Mouse (Mus musculus) induced T-regulatory cell, adult 2 months (primary cell): Measurements from ENCODE around the gene Zfp472.

Source experiments
- DNase-seq: peaks from one replicate; pipeline ENCODE4 v3.0.0-alpha.2; 2012; ENCODE audit warnings: low read depth

Zfp472 gene

DNA sequence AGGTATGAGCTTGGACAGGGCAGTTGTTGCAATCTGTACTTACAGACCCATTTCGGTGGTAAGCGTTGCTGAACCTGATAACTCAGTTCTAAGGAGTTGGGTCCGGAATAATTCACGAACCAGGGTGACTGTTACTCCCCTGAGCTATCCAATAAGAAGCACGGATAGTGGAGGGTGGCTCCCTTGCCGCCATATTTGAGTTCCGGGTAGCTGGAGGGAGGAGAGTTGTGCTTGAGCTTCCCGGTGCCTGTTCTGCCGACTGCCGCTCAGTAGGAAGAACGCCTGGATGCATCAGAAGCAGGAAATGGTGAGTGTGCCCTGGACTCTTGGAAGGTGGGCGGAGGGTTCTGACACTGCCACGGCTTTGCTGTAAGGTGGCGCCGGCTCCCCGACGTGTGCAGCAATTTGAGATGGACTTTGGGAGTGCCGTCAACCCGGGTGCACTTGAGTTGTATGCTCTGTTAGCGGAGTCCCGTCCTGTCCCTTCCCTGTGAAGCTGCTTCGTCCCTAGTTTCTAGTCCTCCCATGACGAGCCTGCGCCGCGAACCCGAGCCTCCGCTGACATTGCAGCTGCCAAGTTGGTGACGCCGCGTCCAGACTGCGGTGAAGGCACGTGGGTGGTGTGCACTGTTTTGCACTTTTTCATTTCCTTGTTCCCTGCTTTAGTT lies at the start of gene Zfp472:
Gene Zfp472, plus strand, starts transcription at position 192 of the 668 bp plus-strand sequence.
- DNase-seq, result peak; percentile 98

DNA sequence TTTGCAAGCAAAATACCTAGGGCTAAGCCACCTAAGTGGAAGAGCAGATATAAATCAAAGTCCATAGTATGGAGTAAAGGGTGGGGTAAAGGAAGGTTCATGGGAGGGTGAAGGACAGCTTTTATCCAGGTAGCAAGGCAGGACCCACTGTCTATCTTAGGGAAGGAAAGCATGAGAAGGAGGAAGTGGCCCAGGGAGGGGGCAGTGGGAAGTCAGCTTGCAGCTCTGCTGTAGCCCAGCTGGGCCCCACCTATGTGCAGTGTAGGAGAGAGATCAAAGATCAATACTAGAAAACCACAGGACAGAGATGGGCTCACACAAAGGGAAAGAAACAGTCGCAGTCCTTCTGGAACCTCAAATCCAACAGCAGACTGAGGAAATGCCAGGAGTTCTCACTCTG lies 49.5 kb upstream of the Zfp472 start:
- DNase-seq, result no peak

DNA sequence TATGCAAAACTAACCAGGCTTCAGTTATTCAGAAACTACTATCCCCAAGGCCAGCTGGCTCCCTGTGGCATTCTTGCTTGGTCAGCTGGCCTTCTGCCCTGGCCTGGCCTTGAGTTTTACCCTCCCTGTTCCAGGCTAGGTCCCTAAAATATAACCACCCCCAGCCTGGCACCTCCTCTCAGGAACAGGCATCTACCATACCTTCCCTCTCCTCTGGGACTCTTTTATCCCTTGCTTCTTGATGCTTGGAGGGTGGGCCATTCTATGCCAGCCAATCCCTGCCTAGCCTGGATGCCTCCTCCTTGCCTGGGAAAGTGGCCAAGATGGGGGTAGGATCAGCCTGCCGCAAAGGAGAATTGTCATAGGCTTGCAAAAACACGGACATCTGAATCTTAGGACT lies 48.5 kb upstream of the Zfp472 start, which contains the start of gene Cyp4f14:
Gene Cyp4f14, minus strand, starts transcription at position 212 of the 400 bp plus-strand sequence.
- no peak for DNase-seq

DNA sequence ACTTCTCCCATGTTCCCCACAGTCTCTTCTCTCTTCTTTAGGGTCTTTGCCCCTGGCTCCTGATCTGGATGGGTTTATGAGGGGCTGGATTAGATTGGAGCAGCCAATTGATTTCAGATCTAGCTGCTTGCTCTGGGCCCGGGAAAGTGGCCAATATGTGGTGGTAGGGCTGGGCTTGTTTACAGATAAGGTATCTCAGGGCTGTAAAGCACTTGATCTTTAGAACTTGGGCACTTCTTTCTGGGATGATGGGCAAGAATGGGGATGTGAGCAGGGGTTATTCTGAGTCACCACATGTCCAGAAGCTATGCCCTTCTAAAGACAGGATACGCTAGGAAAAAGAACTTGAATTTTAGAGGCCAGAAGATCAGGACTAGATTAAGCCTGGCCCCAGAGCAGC lies 46.5 kb upstream of the Zfp472 start:
- no peak for DNase-seq

DNA sequence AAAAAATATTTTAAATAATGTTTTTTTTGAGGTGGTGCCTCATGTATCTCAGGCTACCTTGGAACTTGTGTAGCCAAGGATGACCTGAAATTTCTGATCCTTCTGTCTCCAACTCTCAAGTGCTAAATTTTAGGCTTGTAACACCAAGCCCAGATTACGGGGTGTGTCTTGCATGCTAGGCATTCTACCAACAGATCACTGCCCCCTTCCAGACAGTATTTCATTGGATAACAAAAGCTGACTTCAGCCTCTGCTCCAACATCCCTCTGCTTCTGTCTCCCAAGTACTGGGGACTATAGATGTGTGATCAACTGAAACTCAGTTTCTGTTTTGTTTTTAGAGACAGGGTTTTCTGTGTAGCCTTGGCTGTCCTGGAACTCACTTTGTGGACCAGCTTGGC lies 41.9 kb upstream of the Zfp472 start:
- no peak for DNase-seq

DNA sequence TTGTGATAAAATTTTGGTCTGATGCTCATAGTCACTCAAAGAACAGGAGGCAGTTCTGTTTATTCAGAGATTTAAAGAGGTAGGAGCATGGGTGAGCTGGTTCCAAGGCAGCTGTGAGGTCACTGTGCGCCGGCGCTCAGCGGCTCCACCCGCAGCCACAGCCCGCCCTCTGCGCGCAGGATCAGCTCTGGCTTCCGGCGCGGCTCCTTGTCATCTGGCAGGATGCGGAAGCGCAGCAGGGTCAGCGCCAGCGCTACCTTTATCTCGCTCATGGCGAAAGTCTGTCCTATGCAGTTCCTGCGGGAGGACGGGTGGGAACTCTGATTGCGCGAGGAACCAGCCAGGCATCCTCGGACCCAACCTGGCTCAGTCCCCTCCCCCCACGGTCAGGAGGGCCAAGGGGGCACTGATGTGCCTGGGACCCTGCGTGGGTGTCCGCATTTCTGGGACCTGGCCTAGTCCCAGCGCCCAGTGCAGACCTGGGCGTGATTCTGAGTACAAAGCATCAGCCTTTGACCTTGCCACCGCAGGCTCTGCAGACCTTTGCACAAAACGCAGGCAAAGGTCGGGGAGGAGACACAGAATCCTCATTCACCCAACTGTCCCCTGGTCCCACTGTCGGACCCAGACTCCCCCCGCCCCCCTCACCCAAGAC lies 40.8 kb upstream of the Zfp472 start:
- peak; percentile 85 for DNase-seq

DNA sequence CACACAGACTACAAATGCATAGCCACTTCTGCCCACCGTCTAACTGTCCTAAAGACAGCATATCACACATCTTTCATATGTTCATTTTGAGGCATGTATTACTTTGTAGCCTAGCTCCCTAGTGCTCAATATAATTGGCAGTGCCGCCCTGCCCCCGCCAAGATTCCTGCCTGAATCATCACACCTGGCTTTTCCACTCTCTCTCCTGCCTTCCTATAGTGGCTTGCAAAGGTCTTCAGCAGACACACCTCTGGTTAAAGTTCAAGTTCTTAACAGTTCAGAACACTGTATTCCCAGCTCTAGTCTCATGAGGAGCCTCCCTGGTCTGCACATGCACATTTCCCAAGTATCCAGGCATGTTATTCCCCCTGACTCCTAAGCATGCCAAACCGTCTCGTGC lies 37.8 kb upstream of the Zfp472 start:
- DNase-seq, result no peak

DNA sequence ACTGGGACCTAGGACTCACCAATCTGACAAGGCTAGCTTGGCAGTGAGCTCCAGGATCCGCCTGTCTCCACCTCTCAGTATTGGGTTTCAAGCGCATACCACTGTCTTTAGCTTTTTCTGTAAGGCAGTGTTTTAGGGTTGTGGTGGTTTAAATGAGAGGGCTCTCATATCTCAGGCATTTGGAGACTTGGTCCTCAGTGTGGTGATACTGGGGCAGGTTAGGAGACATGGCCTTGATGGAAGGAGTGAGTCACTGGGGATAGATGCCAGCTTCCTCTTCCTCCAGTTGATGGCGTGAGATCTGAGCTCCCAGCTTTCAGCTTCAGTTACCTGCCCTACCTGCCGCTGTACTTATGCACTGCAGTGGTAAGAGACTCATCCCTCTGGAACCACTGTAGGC lies 25.8 kb upstream of the Zfp472 start:
- no peak for DNase-seq

DNA sequence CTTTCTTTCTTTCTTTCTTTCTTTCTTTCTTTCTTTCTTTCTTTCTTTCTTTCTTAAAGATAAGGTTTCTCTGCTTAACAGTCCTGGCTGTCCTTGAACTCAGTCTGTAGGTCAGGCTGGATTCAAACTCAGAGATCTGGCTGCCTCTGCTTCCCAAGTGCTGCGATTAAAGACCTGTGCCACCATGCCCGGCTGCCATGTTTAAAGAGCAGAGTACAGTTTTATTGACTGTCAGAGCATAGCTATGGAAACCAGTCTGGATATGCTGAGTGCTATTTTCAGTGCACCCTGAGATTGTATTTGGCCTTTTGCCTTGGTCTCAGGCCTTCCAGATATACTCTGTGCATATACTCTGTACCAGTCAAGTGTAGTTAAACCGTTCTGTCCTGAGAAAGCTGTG lies 22.0 kb upstream of the Zfp472 start:
- DNase-seq, result no peak

DNA sequence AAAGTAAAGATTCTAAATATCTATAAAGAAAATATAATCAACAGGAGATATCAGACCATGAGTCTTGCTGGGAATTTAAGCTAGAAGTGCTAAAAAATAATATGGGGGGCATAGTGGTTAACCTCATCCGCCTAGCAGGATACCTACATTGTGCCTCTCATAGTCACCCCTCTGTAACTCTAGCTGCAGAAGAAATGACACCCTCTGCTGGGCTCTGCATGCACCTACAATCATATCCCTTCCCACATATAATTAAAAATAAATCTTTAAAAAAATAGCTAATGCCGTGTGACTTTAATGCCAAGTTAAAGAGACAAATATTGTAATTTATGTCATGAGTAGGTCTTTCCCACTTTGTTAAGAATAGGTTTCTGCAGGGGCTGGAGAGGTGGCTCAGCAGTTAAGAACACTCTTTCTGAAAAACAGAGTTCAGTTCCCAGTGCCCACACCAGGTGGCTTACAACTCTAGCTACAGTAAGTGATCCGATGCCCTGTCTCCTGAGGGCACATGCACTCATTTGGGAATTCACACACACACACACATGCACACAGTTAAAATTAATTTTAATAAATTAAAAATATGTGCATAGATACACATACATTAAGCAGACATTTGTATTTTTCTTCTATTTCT lies 21.1 kb upstream of the Zfp472 start:
- DNase-seq, result peak; percentile 58

DNA sequence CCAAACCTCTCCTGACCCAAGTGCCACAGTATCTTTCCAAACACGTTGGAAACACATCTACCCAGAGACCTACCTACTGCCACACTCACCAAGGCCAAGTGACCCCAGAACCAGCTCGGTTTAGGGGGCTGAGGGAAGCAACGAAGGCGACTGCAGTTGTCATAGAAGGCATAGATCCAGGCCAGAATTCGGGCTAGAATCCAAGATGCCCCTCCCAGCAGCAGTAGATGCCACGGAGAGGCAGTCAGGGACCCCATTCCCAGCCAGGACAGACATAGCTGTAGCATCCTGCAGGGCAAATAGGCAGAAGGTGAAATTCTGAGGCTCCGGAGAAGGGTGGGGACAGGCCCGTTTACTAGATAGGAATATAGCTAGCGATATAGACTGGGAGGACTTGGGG lies 18.9 kb upstream of the Zfp472 start:
- DNase-seq, result no peak

DNA sequence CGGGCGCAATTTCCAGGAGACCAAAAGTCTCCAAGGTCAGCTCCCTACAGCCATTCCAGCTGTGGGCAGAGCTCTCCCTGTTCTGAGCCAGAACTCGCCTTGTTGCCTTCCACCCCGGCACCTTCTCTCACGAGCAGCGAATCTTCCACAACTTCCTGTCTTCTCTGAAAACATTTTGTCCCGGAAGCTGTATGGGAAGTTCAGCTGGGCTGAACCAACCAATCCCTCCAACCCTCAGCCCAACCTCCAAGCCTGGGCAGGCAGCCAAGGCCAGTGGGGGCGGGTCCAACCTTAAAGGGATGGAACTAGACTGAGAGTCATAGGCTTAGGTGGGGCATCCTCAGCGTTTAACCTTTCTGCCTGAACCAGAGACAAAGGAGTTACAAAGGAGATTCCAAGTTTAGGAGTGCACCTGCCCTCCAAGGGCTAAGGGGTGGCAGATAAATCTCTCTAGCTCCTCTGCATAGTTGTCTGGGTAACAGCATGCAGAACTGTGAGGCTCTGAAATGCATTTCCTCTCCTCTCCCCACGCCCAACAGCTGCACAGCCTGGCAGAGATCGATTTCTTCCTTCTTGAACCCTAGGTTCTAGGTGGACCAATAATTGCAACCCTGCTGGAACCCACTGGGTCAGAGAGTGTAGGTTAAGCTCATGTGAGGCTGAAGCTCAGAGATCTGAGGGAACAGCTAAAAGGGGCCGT lies 18.2 kb upstream of the Zfp472 start, which contains the start of gene Cyp4f13:
Gene Cyp4f13, minus strand, starts transcription at position 188 of the 700 bp plus-strand sequence.
- DNase-seq, result peak; percentile 96

DNA sequence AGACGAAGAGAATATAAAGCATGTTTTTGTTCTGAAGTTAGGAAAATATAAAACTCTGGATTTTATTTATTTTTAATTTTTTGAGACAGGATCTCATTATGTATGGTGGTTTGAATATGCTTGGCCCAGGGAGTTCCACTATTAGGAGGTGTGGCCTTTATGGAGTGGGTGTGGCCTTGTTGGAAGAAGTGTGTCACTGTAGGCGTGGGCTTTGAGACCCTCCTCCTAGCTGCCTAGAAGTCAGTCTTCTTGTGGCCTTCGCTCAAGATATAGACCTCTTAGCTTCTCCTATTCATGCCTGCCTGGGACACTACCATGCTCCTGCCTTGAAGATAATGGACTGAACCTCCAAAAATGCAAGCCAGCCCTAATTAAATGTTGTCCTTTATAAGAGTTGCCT lies 15.5 kb upstream of the Zfp472 start:
- no peak for DNase-seq

DNA sequence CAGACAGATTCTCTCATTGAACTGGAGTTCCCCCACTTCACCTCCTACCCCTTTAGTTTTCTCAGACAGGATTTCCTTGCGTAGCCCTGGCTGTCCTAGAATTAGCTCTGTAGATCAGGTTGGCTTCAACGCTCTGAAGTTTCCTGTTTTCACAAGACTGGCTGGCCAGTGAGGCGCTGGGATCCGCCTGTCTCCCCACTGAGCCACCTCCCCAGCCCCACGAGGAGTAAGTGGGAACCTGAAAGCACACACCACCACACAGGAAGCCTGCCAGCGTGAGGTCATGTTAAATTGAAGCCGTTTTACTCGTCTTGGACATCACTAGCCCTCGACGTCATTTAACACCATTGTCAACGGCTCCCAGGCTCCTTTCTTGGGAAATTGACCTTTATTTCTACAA lies 14.6 kb upstream of the Zfp472 start:
- DNase-seq, result peak; percentile 31

DNA sequence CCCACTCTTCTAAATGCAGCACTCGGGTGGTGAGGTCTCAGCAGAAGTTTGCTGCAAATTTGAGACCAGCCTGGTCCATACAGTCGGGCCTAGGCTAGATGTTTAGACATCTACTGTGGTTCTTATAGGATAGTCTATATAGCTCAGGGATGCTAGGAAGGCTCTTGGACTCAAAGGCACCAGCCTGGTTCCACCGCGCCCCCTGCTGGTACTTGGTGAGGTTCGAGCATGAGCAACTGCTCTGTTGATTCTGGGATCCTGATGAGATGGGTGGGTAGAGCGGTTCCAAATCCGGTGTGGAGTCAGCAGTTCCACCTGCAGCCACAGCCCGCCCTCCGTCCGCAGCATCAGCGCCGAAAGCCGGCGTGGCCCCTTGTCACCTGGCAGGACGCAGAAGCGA lies 14.2 kb upstream of the Zfp472 start:
- peak; percentile 89 for DNase-seq

DNA sequence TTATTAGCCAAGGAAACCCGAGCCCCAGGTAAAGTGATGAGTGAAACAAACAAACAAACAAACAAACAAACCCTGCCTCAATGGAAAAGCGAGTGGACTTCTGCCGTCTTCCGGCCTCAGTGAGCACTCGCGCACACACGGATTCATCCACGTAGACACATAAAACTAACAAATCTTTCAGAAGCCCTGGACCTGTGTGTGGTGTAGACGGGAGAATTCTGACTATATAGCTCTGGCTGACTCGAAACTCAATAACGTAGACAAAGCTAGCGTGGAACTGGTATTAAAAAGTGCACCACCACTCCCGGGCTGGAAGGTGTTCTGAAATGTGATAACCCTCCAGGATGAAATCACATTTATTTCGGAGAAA lies 376 bp upstream of the Zfp472 start:
- no peak for DNase-seq

DNA sequence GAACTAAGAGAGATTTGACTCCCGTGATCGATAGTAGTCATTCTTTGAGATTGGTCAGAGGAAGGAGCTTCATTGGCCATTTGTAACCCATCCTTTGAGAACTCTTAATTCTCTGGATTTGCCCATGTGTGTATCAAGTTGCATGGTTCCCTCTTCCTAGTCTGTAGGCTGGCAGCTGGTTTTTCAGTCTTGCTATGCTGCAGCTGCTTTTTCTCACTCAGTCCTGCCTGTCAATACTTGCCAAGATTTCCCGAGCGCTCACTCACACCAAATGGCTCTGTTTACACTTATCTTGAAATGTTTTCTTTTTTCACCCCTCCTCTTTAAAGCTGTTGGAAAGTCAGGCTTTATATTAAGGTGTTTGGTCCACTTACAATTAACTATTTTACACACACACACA lies 15.7 kb downstream of the Zfp472 start:
- no peak for DNase-seq

DNA sequence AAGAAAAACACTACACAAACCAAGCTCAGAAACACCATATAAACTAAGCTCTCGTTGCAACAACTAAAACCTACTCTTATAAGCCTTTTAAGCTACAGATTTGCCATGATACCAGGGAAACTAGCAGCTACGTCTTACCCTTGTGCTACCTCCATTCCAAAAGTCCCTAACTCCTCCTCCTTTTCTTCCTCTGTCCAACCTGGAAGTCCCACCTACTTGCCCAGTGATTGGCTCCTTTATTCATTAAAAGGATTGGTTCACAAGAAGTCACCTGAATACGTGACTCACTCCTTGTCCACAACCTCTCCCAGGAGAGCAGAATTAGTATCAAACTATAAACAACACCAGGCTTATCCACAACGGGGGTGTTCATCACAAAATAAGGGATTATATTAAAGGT lies 20.7 kb downstream of the Zfp472 start:
- DNase-seq, result no peak

DNA sequence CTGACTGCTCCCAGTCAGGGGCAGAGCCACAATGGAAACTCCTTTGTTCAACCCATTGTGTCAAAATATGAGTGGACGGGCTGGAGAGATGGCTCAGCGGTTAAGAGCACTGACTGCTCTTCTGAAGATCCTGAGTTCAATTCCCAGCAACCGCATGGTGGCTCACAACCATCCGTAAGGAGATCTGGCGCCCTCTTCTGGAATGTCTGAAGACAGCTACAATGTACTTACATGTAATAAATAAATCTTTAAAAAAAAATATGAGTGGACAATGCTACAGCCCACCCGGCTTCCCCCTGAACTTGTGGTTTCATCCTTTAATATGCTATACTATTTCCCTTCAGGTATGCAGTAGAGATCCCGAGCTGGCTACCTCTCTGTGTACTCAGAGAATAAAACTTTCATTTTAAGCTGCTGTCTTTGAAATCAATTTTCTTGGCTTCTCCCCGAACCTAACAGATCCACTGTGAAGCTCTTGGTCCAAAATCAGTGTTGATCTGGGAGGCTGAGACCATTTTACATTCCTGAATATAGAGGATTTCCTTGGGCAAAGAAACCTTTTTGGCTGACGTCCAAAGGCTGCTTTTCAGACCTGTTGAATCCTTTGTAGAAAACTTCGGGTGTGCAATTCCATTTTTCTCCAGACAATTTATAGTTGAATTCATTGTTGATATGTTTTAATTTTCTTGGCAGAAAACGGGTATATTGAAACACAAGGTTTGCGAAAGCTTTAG lies 26.5 kb downstream of the Zfp472 start:
- peak; percentile 77 for DNase-seq

DNA sequence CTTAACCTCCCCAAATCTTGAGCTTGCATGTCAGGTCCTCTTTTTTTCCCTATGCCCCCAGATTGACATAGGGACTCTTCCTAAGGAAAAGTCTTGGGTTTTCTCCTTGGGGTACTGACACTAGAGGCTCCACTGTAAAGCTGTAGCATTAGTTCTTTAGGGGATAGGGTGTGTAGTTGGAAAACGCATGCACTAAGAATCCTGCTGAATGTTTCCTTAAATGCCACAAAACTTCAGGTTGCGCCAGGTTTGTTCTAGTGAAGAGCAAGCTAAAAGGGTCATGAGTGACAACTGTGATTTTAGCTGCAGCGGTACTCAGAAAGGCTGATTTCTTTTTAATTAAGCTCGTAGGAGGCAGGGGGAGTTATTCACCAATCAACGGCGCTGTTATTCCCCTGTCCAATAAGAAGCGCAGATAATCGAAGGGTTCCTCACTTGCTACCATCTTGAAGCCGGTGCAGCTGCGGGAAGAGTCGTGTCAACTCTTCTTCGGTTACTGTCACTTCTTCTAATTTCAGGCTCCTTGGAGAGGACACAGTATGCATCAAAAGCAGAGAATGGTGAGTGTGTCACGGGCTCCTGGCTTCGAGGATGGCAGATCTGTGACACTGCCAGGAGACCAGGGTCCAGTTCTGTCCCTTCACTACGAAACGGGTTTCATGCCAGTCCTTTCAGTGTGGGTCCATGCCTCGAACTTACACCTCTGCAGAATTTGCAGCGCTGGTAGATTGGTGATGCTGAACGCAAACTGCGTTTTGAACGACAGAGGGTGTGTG lies 27.3 kb downstream of the Zfp472 start, which contains the start of gene Zfp952:
Gene Zfp952, plus strand, starts transcription at position 431 of the 776 bp plus-strand sequence.
- peak; percentile 97 for DNase-seq

DNA sequence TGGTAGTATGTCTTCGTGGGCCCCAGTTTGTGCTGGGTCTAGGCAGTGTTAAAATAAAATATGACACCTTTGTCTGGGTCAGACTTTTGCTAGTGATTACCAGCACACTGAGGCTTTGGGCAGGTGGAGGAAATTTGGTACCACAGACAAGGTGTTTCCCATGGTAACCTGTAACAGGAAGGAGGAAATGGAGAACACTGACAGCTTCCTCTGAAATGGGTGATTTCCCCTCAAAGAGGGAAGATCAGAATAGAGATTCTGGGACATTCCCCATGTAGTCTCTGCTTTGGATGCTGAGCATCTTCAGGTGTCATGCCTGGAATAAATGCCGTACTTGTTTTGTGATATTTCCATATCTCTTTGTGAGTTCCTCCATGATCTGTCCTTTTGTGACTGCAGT lies 32.9 kb downstream of the Zfp472 start:
- DNase-seq, result no peak
